Mouse (Mus musculus) thymus, postnatal 25 days (tissue): Measurements from ENCODE around the gene Gsdma.
"Not testable (repeated sequence)": the region's sequence is repeated elsewhere in the genome, so short reads cannot be mapped to it uniquely, and the experiment has no call there.

Source experiments
- DNase-seq: peaks from one replicate; pipeline ENCODE4 v3.0.0; 2022

Gsdma gene

DNA sequence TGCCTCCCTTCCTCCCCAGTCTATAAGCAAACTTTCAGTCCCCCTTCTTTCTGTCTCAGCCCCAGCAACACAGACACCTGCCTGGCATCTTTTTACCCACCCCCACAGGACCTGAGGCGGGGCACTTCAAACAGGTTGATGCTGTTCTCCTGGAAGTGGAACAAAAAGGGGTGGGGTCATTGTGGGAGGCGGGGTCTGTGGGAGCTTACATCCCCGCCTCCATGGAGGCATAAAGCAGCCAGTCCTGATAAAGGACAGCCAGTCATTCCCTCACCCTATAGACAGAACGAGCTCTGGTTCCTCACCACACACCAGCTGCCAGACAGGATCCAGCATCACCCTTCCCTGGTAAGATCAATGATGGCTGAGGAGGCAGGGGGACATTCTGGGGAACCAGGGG lies at the start of gene Gsdma:
Gsdma (plus strand) TSS at position 261 of the 400 bp plus-strand sequence.
- DNase-seq, result no peak

DNA sequence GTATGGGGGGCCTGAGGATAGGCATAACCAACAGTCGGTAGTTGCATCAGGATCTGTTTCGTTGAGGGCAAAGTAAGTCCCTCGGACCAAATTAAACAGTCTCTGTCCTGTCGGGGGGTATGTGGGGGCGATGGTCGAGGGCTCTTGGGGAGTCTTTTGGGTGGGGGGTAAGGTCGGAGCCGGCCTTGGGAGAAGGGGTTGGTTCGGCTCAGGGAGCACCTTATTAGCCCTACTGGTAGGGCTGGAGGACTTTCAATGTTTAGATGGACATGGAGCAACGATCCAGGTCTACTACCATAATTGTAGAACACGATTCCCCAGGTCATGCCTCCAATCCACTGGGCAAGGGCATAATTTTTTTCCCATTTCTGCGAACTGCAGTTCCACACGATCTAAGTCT lies 43.4 kb upstream of the Gsdma start:
- DNase-seq, result no peak

- DNase-seq, result not testable (repeated sequence)
Measured at GRCm38 (mm10) chr11:98623981-98624380, 40.2 kb upstream of the Gsdma start.

GRCm38 (mm10) chr11:98624381-98624780 lies 39.8 kb upstream of the Gsdma start:
- DNase-seq, result not testable (repeated sequence)

GRCm38 (mm10) chr11:98625611-98626410 lies 38.3 kb upstream of the Gsdma start, which contains the start of the genes Gm12355 and Gsdma3:
Gene Gm12355, minus strand, starts transcription at chr11:98625661.
Gene Gsdma3, plus strand, starts transcription at chr11:98626360.
- no peak for DNase-seq

- DNase-seq, result no peak
Measured at GRCm38 (mm10) chr11:98628706-98629105, 35.4 kb upstream of the Gsdma start.

DNA sequence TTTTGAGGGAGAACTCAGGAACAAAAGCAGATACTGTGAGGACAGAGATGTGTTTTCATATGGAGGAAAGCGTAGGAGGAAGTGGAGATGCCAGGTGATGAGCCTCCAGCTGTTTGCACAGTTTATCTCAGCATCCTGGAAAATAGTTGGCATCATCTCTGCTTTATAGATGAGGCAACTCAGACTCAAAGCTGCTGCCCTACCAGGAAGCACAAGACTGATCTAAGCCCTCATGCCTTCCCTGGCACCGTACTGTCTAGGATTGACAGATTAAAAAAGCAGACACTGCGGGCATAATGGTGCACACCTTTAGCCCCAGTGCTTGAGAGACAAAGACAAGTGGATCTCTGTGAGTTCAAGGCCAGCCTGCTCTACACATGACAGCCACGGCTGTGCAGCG lies 33.5 kb upstream of the Gsdma start:
- DNase-seq, result no peak

- DNase-seq, result peak; percentile 51
Measured at GRCm38 (mm10) chr11:98635312-98635970, 28.7 kb upstream of the Gsdma start.

GRCm38 (mm10) chr11:98637501-98637900 lies 26.6 kb upstream of the Gsdma start:
- no peak for DNase-seq

- no peak for DNase-seq
Measured at GRCm38 (mm10) chr11:98640091-98640490, 24.1 kb upstream of the Gsdma start.

DNA sequence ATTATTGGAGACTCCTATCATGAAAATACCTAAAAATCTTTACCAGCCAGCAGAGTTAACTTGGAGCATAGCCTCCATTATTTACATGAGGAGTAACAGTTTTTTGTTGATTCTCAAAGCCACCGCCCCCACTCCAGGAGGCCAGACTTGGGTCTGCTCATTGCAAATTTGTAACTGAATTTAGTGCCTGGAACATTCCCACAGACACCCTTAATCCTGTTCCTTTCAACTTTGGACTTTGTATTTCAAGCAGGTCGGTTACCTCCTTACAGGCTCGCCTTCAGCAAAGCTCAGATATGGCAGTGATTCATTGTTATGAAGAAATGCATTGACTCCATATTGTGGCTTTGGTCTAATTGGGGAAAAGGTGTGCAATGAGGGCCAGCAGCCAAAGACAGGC lies 19.4 kb upstream of the Gsdma start:
- no peak for DNase-seq

GRCm38 (mm10) chr11:98645946-98646345 lies 18.2 kb upstream of the Gsdma start:
- DNase-seq, result no peak

DNA sequence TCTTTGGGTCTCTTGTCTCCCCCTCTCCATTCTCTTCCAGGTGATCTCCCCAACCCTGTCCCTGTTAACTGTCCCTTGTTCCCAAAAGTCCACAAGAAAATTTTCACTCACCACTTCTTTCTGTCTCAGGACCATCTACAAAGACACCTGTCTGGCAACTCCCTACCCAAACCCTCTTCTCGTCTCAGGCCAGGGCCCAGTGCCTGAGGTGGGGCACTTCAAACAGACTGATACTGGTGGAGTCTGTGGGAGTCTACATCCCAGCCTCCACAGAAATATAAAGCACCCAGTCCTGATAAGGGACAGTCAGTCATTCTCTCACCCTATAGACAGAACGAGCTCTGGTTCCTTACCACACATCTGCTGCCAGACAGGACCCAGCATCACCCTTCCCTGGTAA lies 17.7 kb upstream of the Gsdma start, which contains the start of gene Gsdma2:
Gsdma2 (plus strand) TSS at position 301 of the 400 bp plus-strand sequence.
- no peak for DNase-seq

DNA sequence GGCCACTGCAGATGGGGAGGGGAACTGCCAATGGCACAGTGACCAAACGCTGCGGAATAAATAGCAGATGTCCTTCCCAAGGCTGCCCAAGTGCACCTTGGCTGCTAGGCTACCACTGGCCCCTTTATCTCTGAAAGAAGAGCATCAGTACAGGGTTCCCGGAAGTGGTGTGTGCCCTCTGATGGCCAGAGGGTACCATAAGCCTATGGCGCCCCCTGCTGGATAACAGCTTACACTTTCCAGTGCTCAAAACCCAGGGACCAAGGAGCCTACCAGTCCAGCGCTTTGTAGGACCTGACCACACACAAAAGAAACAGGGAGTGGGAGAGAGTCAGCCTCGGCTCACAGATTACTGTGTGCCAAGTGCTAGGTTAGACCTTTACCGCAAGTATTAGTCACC lies 9.1 kb upstream of the Gsdma start:
- peak; percentile 64 for DNase-seq

DNA sequence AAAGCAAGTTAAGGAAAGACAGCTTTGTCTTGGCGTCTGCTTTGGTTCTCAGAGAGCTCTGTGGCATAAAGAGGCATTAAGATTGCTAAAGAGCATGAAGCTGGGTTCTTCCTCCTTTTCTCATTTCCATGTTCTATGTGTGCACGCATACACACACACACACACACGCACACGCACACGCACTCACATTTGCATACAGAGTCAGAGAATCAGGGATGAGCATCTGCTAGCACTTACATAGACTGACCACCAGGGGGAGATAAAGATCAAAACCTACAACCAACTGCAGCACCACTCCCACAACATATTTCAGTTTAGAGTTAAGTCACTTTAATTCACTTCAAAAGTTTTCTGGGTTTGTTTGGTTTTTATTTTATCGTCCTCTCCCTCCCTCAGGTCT lies 3.6 kb upstream of the Gsdma start:
- peak; percentile 31 for DNase-seq

DNA sequence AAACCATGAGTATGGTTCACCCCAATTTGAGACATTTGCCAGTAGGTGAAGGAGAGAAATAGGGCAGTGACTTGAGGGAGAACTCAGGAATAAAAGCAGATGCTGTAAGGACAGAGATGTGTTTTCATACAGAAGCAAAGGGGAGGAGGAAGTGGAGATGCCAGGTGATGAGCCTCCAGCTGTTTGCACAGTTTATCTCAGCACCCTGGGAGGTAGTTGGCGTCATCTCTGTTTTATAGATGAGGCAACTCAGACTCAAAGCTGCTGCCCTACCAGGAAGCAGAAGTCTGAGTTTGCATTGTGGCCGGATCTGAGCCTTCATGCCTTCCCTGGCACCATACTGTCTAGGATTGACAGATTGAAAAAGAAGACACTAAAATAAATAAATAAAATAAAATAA lies 4.8 kb downstream of the Gsdma start:
- DNase-seq, result no peak

DNA sequence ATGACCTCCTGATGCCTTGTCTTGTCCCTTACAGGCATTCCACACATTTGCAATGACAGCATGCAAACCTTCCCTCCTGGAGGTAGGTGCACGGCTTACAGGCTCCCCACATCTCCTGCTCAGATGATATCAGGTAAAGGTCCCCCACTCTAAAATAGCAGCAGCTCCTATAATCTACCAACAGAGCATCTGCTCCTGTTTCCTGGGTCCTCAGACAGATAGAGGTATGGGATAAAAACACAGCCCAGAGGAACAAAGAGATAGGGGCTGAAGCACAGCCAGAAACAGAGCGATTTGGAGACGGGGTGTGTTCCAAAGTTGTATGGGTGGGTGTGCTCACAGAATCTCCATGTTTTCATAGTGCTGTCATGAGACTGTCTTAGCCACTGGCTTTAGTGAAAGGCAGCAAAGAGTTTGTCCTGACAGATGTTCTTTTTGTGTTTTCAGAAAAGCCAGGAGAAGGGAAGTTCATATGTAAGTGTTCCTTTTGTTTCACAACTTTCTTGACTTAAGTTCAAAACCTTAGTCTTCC lies 7.2 kb downstream of the Gsdma start:
- no peak for DNase-seq

- DNase-seq, result no peak
Measured at GRCm38 (mm10) chr11:98671857-98672256, 7.7 kb downstream of the Gsdma start.

DNA sequence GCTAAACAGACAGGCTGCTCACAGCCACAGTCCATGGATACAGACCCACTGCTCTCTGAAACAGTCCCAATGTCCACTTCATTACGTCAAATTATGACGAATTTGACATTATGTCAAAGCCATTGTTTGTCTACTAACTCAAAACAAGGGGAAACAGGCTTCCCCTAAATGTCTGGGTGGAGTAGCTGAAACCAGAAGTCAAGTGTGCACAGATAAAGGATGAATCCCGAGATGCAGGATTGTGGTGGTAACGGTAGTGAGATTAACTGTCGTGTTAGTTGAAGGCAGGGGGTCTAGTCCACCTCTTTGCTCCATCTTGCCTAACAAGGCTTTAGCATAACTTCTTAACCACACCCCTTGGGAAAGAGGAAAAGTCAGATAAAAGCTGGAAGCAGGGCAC lies 8.3 kb downstream of the Gsdma start:
- no peak for DNase-seq

DNA sequence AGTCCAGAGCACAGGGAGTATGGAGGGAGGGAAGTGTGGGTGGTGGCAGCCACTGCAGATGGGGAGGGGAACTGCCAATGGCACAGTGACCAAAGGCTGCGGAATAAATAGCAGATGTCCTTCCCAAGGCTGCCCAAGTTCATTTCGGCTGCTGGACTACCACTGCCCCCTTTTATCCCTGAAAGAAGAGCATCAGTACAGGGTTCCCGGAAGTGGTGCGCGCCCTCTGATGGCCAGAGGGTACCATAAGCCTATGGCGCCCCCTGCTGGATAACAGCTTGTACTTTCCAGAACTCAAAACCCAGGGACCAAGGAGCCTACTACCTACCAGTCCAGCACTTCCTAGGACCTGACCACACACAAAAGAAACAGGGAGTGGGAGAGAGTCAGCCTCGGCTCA lies 9.0 kb downstream of the Gsdma start:
- DNase-seq, result peak; percentile 71

DNA sequence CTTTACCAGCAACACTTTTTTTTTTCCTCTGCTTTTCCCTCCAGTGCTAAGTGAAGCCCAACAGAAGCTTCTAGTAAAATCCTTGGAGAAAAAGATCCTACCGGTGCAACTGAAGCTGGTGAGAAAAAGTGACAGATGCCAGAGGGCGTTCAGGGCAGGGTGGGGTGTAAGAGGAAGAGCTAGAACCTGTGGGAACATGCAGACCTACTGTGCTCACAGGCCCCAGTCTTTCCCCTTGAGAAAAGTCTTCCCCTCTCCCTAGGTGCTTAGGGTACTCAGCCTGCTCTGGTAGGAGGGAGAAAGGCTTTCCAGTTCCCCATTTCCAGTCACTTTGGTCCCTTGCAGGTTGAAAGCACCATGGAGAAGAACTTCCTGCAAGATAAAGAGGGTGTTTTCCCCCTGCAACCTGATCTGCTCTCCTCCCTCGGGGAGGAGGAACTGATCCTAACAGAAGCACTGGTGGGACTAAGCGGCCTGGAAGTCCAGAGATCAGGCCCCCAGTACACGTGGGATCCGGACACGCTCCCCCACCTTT lies 11.7 kb downstream of the Gsdma start:
- no peak for DNase-seq

DNA sequence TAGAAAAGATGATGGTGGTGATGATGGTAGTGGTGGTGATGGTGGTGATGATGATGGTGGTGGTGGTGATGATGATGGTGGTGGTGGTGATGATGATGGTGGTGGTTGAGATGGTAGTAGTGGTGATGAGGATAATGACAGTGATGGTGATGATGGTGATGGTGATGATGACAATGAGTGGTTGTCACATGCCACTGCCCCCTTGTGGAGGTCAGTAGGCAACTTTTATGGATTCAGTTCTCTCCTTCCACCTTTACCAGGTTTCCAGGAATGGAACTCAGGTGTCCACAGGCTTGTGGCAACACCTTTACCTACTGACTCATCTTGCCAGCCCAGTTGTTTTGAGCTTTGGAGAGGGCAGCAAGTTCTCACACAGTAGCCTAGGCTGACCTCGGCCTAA lies 15.9 kb downstream of the Gsdma start:
- DNase-seq, result no peak

DNA sequence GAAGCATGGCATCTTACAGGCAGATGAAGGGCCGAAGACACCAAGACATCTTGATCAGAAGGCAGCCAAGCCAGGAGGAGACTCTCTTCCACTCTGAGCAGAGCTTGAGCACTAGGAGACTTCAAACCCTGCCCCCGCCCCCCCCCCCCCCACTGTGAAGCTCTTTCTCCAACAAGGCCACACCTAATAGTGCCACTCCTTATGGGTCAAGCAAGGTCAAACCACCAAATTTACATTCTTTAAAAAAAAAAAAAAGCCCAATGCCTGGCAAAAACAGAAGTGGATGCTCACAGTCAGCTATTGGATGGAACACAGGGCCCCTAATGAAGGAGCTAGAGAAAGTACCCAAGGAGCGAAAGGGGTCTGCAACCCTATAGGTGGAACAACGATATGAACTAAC lies 16.4 kb downstream of the Gsdma start:
- DNase-seq, result not testable (repeated sequence)

DNA sequence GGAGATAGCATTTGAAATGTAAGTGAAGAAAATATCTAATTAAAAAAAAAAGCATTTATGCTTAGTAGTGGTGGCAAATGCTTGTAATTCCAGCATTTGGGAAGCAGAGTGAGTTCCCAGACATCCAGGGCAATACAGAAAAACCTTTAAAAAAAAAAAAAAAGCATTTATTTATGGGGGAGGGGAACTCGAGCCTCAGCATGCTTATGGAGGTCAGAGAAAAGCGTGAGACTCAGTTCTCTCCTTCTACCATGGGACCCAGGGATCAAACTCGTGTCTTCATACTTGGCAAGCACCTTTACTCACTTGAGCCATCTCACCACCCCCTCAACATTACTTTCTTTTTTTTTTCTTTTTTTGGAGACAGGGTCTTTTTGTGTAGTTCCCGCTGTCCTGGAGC lies 17.0 kb downstream of the Gsdma start:
- DNase-seq, result no peak
